Mouse (Mus musculus) layer of hippocampus, adult 18-20 months (tissue): ENCODE measurements around the gene Vps25. TPM values are rescaled to one million over a fixed set of nuclear protein-coding genes. Genes with fewer than 3 reads are reported as not detected.

Experiments
- total RNA-seq, 2 experiments: library from RNA; stranded (reverse); gene quantifications; 2 replicates each; pipeline ENCODE4 v1.2.3; 2021

Vps25 gene
- total RNA-seq, 2 experiments from 2014 or later, result 61.8 to 65.6 TPM

Other genes starting within 250 kb of the Vps25 start
- 100 to 1,000 TPM; 421 to 426 TPM for gene Atp6v0a1, start 244.3 kb upstream of the Vps25 start, total RNA-seq
- 1 to 10 TPM; 6.9 to 8.6 TPM for gene Naglu, start 183.7 kb upstream of the Vps25 start, total RNA-seq
- 1 to 10 TPM in 1 of 2 experiments, under 1 TPM in 1; 0.66 to 1.5 TPM for gene Hsd17b1, start 175.3 kb upstream of the Vps25 start, total RNA-seq
- 10 to 100 TPM; 24.5 to 25.7 TPM for gene Coasy, start 171.1 kb upstream of the Vps25 start, total RNA-seq
- 10 to 100 TPM; 41.6 to 44.3 TPM for gene Mlx, start 166.4 kb upstream of the Vps25 start, total RNA-seq
- gene Psmc3ip, start 158.3 kb upstream of the Vps25 start, total RNA-seq, result 1 to 10 TPM; 3.4 to 5.4 TPM
- gene Retreg3, start 133.8 kb upstream of the Vps25 start, total RNA-seq, result 10 to 100 TPM; 57.2 to 58.1 TPM
- gene Tubg1, start 133.8 kb upstream of the Vps25 start, total RNA-seq, result 10 to 100 TPM; 43.7 to 46.5 TPM
- gene Tubg2, start 97.8 kb upstream of the Vps25 start, total RNA-seq, result 10 to 100 TPM; 40.2 to 42.7 TPM
- gene Cntnap1, start 83.2 kb upstream of the Vps25 start, total RNA-seq, result 100 to 1,000 TPM; 154 to 162 TPM
- gene Plekhh3, start 82.4 kb upstream of the Vps25 start, total RNA-seq, result 10 to 100 TPM; 15.0 to 15.3 TPM
- under 1 TPM in 1 of 2 experiments, not detected in 1; 0.18 TPM for gene Ccr10, start 78.3 kb upstream of the Vps25 start, total RNA-seq
- 10 to 100 TPM; 79.0 to 84.0 TPM for gene Ezh1, start 27.2 kb upstream of the Vps25 start, total RNA-seq
- gene Ramp2, start 7.7 kb upstream of the Vps25 start, total RNA-seq, result 10 to 100 TPM; 62.2 to 72.8 TPM
- 10 to 100 TPM in 1 of 2 experiments, 1 to 10 TPM in 1; 9.8 to 10.4 TPM for gene Wnk4, start 6.9 kb downstream of the Vps25 start, total RNA-seq
- gene Cntd1, start 25.3 kb downstream of the Vps25 start, total RNA-seq, result under 1 TPM; 0.30 to 0.47 TPM
- 100 to 1,000 TPM; 102 to 103 TPM for gene Coa3, start 25.4 kb downstream of the Vps25 start, total RNA-seq
- gene Becn1, start 48.6 kb downstream of the Vps25 start, total RNA-seq, result 100 to 1,000 TPM; 211 to 217 TPM
- gene Psme3, start 62.5 kb downstream of the Vps25 start, total RNA-seq, result 100 to 1,000 TPM; 118 to 127 TPM
- 1 to 10 TPM; 6.3 to 7.0 TPM for gene Aoc2, start 71.4 kb downstream of the Vps25 start, total RNA-seq
- under 1 TPM; 0.36 to 0.47 TPM for gene Aoc3, start 76.9 kb downstream of the Vps25 start, total RNA-seq
- not detected for gene G6pc, start 113.9 kb downstream of the Vps25 start, total RNA-seq
- 10 to 100 TPM; 45.9 to 51.1 TPM for gene Aarsd1, start 163.9 kb downstream of the Vps25 start, total RNA-seq
- gene Gm27029, start 171.1 kb downstream of the Vps25 start, total RNA-seq, result 1 to 10 TPM; 6.3 to 6.4 TPM
- 10 to 100 TPM; 36.5 to 36.8 TPM for gene Rundc1, start 171.4 kb downstream of the Vps25 start, total RNA-seq
- 1 to 10 TPM in 1 of 2 experiments, under 1 TPM in 1; 0.99 to 2.0 TPM for gene Ptges3l, start 171.6 kb downstream of the Vps25 start, total RNA-seq
- gene Rpl27, start 188.6 kb downstream of the Vps25 start, total RNA-seq, result 10 to 100 TPM; 40.7 to 42.5 TPM
- gene Ifi35, start 194.7 kb downstream of the Vps25 start, total RNA-seq, result 1 to 10 TPM; 2.4 to 2.7 TPM
- 100 to 1,000 TPM; 111 to 120 TPM for gene Rnd2, start 211.3 kb downstream of the Vps25 start, total RNA-seq
- gene Vat1, start 212.5 kb downstream of the Vps25 start, total RNA-seq, result 10 to 100 TPM; 32.1 to 33.8 TPM